Mouse (Mus musculus): ENCODE measurements around the gene Bud31. TPM values are rescaled to one million over a fixed set of nuclear protein-coding genes. Genes with fewer than 3 reads are reported as not detected.
"Not testable (repeated sequence)": the region's sequence is repeated elsewhere in the genome, so short reads cannot be mapped to it uniquely, and the experiment has no call there.

Gene Bud31
- polyA plus RNA-seq, 1 experiment = 86.5 TPM

- H3K27me3 ChIP-seq (ENCODE audit: control insufficient read depth, insufficient read depth, low read length) = no peaks in the 10 kb centered on the region
- H3K36me3 ChIP-seq (ENCODE audit: control insufficient read depth, insufficient read depth, low read length) = peaks cover 7% of the 10 kb centered on the region
- no peak overlapping the region for H3K4me3 ChIP-seq (ENCODE audit: control insufficient read depth, low read depth, low read length)
- TF ChIP-seq POLR2A (IDR thresholded peaks at IDR 0.05; ENCODE audit: control insufficient read depth, low read depth, low read length) = no peak
- TF ChIP-seq CTCF (IDR thresholded peaks at IDR 0.05; ENCODE audit: control insufficient read depth, insufficient read depth, insufficient replicate concordance, low read depth, low read length) = no peak
- H3K4me1 ChIP-seq (ENCODE audit: control insufficient read depth, insufficient read depth, low read length) = peaks cover 5% of the 10 kb centered on the region
- H3K27ac ChIP-seq (ENCODE audit: control insufficient read depth, insufficient read depth, low read depth, low read length) = no peak overlapping the region
Measured at GRCm38 (mm10) chr5:145129124-145129523, 11.0 kb upstream of the Bud31 start.

DNA sequence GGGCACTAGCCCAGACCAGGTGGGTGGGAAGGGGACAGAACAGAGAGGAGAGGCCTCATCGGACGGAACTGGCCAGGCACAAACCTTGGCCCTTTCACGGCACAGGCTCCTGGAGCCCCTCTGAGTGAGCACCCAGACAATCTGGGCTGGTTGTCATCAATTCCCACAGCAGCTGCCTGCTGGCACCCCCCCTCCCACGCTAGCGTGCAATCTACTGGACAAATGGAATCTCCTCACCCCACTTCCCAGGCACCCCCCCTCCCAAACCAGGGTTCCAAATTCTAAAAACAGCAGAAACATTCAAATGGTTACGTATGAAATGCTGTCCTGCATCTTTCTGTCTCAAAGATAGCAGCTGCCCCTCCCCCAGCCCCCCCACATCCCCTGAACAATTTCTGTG lies 10.4 kb upstream of the Bud31 start:
- not testable (repeated sequence) for H3K27ac ChIP-seq (ENCODE audit: control insufficient read depth, insufficient read depth, low read depth, low read length); H3K27me3 ChIP-seq (ENCODE audit: control insufficient read depth, insufficient read depth, low read length); H3K4me1 ChIP-seq (ENCODE audit: control insufficient read depth, insufficient read depth, low read length); H3K36me3 ChIP-seq (ENCODE audit: control insufficient read depth, insufficient read depth, low read length); H3K4me3 ChIP-seq (ENCODE audit: control insufficient read depth, low read depth, low read length)

GRCm38 (mm10) chr5:145130191-145130590 lies 10.0 kb upstream of the Bud31 start:
- Histone ChIP-seq H3K4me3 (ENCODE audit: control insufficient read depth, low read depth, low read length) (no peak overlapping the region), H3K4me1 (ENCODE audit: control insufficient read depth, insufficient read depth, low read length) (peaks cover 5% of the 10 kb centered on the region), H3K36me3 (ENCODE audit: control insufficient read depth, insufficient read depth, low read length) (peaks cover 8% of the 10 kb centered on the region), H3K27me3 (ENCODE audit: control insufficient read depth, insufficient read depth, low read length) (no peaks in the 10 kb centered on the region), H3K27ac (ENCODE audit: control insufficient read depth, insufficient read depth, low read depth, low read length) (no peak overlapping the region; the same call in 1 of the 2 replicates)
- no peak for TF ChIP-seq CTCF (IDR thresholded peaks at IDR 0.05; ENCODE audit: control insufficient read depth, insufficient read depth, insufficient replicate concordance, low read depth, low read length)
- no peak for TF ChIP-seq POLR2A (IDR thresholded peaks at IDR 0.05; ENCODE audit: control insufficient read depth, low read depth, low read length)

DNA sequence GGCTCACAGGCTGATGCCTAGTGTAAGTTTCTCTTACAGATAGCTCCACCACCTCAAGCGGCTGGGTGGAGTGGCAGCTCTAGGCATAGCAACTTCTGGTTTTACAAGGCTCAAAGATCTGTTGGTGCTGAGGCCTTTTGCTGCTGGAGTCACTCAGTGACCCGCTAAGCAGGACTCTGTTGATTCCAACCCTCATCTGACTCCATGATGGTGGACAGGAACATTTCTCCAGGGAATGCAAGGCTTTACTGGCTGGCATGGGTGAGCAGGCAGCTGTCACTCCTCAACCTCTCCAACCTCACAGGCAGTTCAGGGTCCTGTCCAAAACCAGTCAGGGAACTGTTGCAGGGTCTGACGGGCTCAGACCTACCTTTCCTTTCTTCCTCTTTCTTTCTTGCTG lies 9.2 kb upstream of the Bud31 start:
- no peak overlapping the region for H3K27ac ChIP-seq (ENCODE audit: control insufficient read depth, insufficient read depth, low read depth, low read length)
- H3K36me3 ChIP-seq (ENCODE audit: control insufficient read depth, insufficient read depth, low read length) = peaks cover 8% of the 10 kb centered on the region
- no peak overlapping the region for H3K4me3 ChIP-seq (ENCODE audit: control insufficient read depth, low read depth, low read length)
- no peak for TF ChIP-seq CTCF (IDR thresholded peaks at IDR 0.05; ENCODE audit: control insufficient read depth, insufficient read depth, insufficient replicate concordance, low read depth, low read length)
- TF ChIP-seq POLR2A (IDR thresholded peaks at IDR 0.05; ENCODE audit: control insufficient read depth, low read depth, low read length) = no peak
- H3K4me1 ChIP-seq (ENCODE audit: control insufficient read depth, insufficient read depth, low read length) = peaks cover 5% of the 10 kb centered on the region
- no peaks in the 10 kb centered on the region for H3K27me3 ChIP-seq (ENCODE audit: control insufficient read depth, insufficient read depth, low read length)

- not testable (repeated sequence) for H3K4me3 ChIP-seq (ENCODE audit: control insufficient read depth, low read depth, low read length); H3K27me3 ChIP-seq (ENCODE audit: control insufficient read depth, insufficient read depth, low read length); H3K27ac ChIP-seq (ENCODE audit: control insufficient read depth, insufficient read depth, low read depth, low read length); H3K36me3 ChIP-seq (ENCODE audit: control insufficient read depth, insufficient read depth, low read length); H3K4me1 ChIP-seq (ENCODE audit: control insufficient read depth, insufficient read depth, low read length)
Measured at GRCm38 (mm10) chr5:145133275-145133674, 6.9 kb upstream of the Bud31 start.

- TF ChIP-seq CTCF (IDR thresholded peaks at IDR 0.05; ENCODE audit: control insufficient read depth, insufficient read depth, insufficient replicate concordance, low read depth, low read length) = no peak
- TF ChIP-seq POLR2A (IDR thresholded peaks at IDR 0.05; ENCODE audit: control insufficient read depth, low read depth, low read length) = no peak
- H3K36me3 ChIP-seq (ENCODE audit: control insufficient read depth, insufficient read depth, low read length) = peaks cover 5% of the 10 kb centered on the region
Measured at GRCm38 (mm10) chr5:145138836-145139235, 1.3 kb upstream of the Bud31 start.

GRCm38 (mm10) chr5:145140611-145141010 lies 449 bp downstream of the Bud31 start:
- peak overlapping the region; percentile 100 for H3K27ac ChIP-seq (ENCODE audit: control insufficient read depth, insufficient read depth, low read depth, low read length)
- peaks cover 3% of the 10 kb centered on the region for H3K36me3 ChIP-seq (ENCODE audit: control insufficient read depth, insufficient read depth, low read length)
- TF ChIP-seq CTCF (IDR thresholded peaks at IDR 0.05; ENCODE audit: control insufficient read depth, insufficient read depth, insufficient replicate concordance, low read depth, low read length) (no peak), POLR2A (IDR thresholded peaks at IDR 0.05; ENCODE audit: control insufficient read depth, low read depth, low read length) (no peak)

More at GRCm38 (mm10) chr5:145138836-145139235, 1.3 kb upstream of the Bud31 start:
- H3K27ac ChIP-seq (ENCODE audit: control insufficient read depth, insufficient read depth, low read depth, low read length) = peak overlapping the region; percentile 5
- H3K4me3 ChIP-seq (ENCODE audit: control insufficient read depth, low read depth, low read length) = peak overlapping the region; percentile 100
- H3K4me1 ChIP-seq (ENCODE audit: control insufficient read depth, insufficient read depth, low read length) = no peaks in the 10 kb centered on the region
- no peaks in the 10 kb centered on the region for H3K27me3 ChIP-seq (ENCODE audit: control insufficient read depth, insufficient read depth, low read length)

GRCm38 (mm10) chr5:145147748-145148147 lies 7.6 kb downstream of the Bud31 start:
- Histone ChIP-seq H3K27me3 (ENCODE audit: control insufficient read depth, insufficient read depth, low read length) (no peaks in the 10 kb centered on the region), H3K27ac (ENCODE audit: control insufficient read depth, insufficient read depth, low read depth, low read length) (no peak overlapping the region), H3K4me1 (ENCODE audit: control insufficient read depth, insufficient read depth, low read length) (no peaks in the 10 kb centered on the region), H3K4me3 (ENCODE audit: control insufficient read depth, low read depth, low read length) (no peak overlapping the region), H3K36me3 (ENCODE audit: control insufficient read depth, insufficient read depth, low read length) (peaks cover 1% of the 10 kb centered on the region)
- TF ChIP-seq POLR2A (IDR thresholded peaks at IDR 0.05; ENCODE audit: control insufficient read depth, low read depth, low read length) (no peak), CTCF (IDR thresholded peaks at IDR 0.05; ENCODE audit: control insufficient read depth, insufficient read depth, insufficient replicate concordance, low read depth, low read length) (no peak)

More at GRCm38 (mm10) chr5:145140611-145141010, 449 bp downstream of the Bud31 start:
- H3K27me3 ChIP-seq (ENCODE audit: control insufficient read depth, insufficient read depth, low read length) = no peaks in the 10 kb centered on the region
- H3K4me3 ChIP-seq (ENCODE audit: control insufficient read depth, low read depth, low read length) = peak overlapping the region; percentile 100
- no peaks in the 10 kb centered on the region for H3K4me1 ChIP-seq (ENCODE audit: control insufficient read depth, insufficient read depth, low read length)
